Mouse (Mus musculus) E14TG2a.4 (cell line): ENCODE measurements around the gene Mctp1.

Source experiments
- CTCF ChIP-seq: conservative IDR thresholded peaks from 2 replicates; pipeline ENCODE4 v1.5.1; 2014; ENCODE audit warnings: low read length
- NANOG ChIP-seq: IDR thresholded peaks from 2 replicates; pipeline ENCODE4 v1.6.1; 2014; ENCODE audit warnings: borderline replicate concordance, low read length, mixed read lengths

- TF ChIP-seq CTCF (no peak), NANOG (no peak)
These were observed 493.8 kb downstream of the Mctp1 start for GRCm38 (mm10) chr13:76877887-76878763.
